Mouse (Mus musculus) thymus, postnatal 36 days (tissue): ENCODE measurements around the gene Taf10.

Experiments
- DNase-seq, 2 experiments: peaks; one replicate each; pipeline ENCODE4 v3.0.0; 2022; ENCODE audit warnings: mixed read lengths in 2 of 2

Gene Taf10

GRCm38 (mm10) chr7:105708733-105709132 lies 35.4 kb downstream of the Taf10 start:
- no peak for DNase-seq

GRCm38 (mm10) chr7:105703816-105704215 lies 40.3 kb downstream of the Taf10 start:
- no peak for DNase-seq

GRCm38 (mm10) chr7:105703184-105703583 lies 41.0 kb downstream of the Taf10 start:
- DNase-seq = no peak

GRCm38 (mm10) chr7:105690875-105691274 lies 53.3 kb downstream of the Taf10 start:
- DNase-seq = no peak
